Mouse (Mus musculus) MEL (cell line): Measurements from ENCODE around the gene Cdk12. TPM values are rescaled to one million over a fixed set of nuclear protein-coding genes. Genes with fewer than 3 reads are reported as not detected.

ENCODE experiments used
- DNase-seq: peaks from one replicate; pipeline ENCODE4 v3.0.0; 2011; ENCODE audit warnings: low read depth, low spot score
- H3K27ac ChIP-seq: 2 replicates; pipeline ENCODE4 v1.5.1; 2012; ENCODE audit warnings: low read depth, mild to moderate bottlenecking, control low read depth, low read length, moderate library complexity; ENCODE audit not compliant: control insufficient read depth
- H3K27me3 ChIP-seq, 2 experiments: fragments of 150-350 bp in 1 of 2; sonication (generic) in 1 of 2; 2 replicates each; pipeline ENCODE4 v1.6.1; 2012; ENCODE audit warnings: low read length in 2 of 2, mild to moderate bottlenecking in 2 of 2, improper control_type of control experiment in 1 of 2, moderate library complexity in 1 of 2; ENCODE audit not compliant: insufficient read depth in 2 of 2, control insufficient read depth in 1 of 2
- H3K36me3 ChIP-seq, 2 experiments: 2 replicates each; pipeline ENCODE4 v1.6.1; 2012 to 2014; ENCODE audit warnings: low read length in 2 of 2, improper control_type of control experiment in 1 of 2, inconsistent platforms in 1 of 2, mild to moderate bottlenecking in 1 of 2; ENCODE audit not compliant: insufficient read depth in 2 of 2, control insufficient read depth in 1 of 2
- H3K4me1 ChIP-seq, 2 experiments: fragments of 150-350 bp in 1 of 2; sonication (generic) in 1 of 2; 2 replicates each; pipeline ENCODE4 v1.6.1; 2012; ENCODE audit warnings: low read length in 2 of 2, improper control_type of control experiment in 1 of 2, mild to moderate bottlenecking in 1 of 2; ENCODE audit not compliant: insufficient read depth in 2 of 2, control insufficient read depth in 1 of 2
- H3K4me3 ChIP-seq, 2 experiments: fragments of 150-350 bp in 1 of 2; sonication (generic) in 1 of 2; 2 replicates each; pipeline ENCODE4 v1.5.1; 2012; ENCODE audit warnings: low read depth in 2 of 2, low read length in 2 of 2, mild to moderate bottlenecking in 2 of 2, moderate library complexity in 2 of 2, control low read depth in 1 of 2, improper control_type of control experiment in 1 of 2; ENCODE audit not compliant: control insufficient read depth in 1 of 2, insufficient read depth in 1 of 2
- H3K79me2 ChIP-seq: 2 replicates; pipeline ENCODE4 v1.6.1; 2012; ENCODE audit warnings: mild to moderate bottlenecking, low read length, moderate library complexity; ENCODE audit not compliant: control insufficient read depth, poor library complexity, insufficient read depth
- H3K9ac ChIP-seq: 2 replicates; pipeline ENCODE4 v1.6.1; 2012; ENCODE audit warnings: low read depth, mild to moderate bottlenecking, control low read depth, low read length, moderate library complexity; ENCODE audit not compliant: control insufficient read depth, poor library complexity, severe bottlenecking
- H3K9me3 ChIP-seq: fragments of 150-350 bp; sonication (generic); replicated peaks from 2 replicates; pipeline ENCODE4 v1.6.1; 2012; ENCODE audit warnings: mild to moderate bottlenecking, low read length, improper control_type of control experiment, moderate library complexity; ENCODE audit not compliant: insufficient read depth
- BHLHE40 ChIP-seq: IDR thresholded peaks from 2 replicates; pipeline ENCODE4 v1.6.1; 2012; ENCODE audit warnings: low read depth, mild to moderate bottlenecking, inconsistent platforms, low read length, improper control_type of control experiment, borderline replicate concordance
- CHD1 ChIP-seq: IDR thresholded peaks from 2 replicates; pipeline ENCODE4 v1.6.1; 2012; ENCODE audit warnings: low read depth, mild to moderate bottlenecking, inconsistent platforms, low read length, improper control_type of control experiment
- ELF1 ChIP-seq: IDR thresholded peaks from 2 replicates; pipeline ENCODE4 v1.6.1; 2014; ENCODE audit warnings: low read depth, mild to moderate bottlenecking, inconsistent platforms, low read length, improper control_type of control experiment, moderate library complexity
- EP300 ChIP-seq, 2 experiments: IDR thresholded peaks; 2 replicates each; pipeline ENCODE4 v1.6.1; 2011; ENCODE audit warnings: improper control_type of control experiment in 2 of 2, low read length in 2 of 2, low read depth in 1 of 2, mild to moderate bottlenecking in 1 of 2
- ETS1 ChIP-seq: IDR thresholded peaks from 2 replicates; pipeline ENCODE4 v1.6.1; 2012; ENCODE audit warnings: low read depth, mild to moderate bottlenecking, inconsistent platforms, low read length, improper control_type of control experiment, moderate library complexity
- HCFC1 ChIP-seq: IDR thresholded peaks from 2 replicates; pipeline ENCODE4 v1.6.1; 2012; ENCODE audit warnings: low read depth, mild to moderate bottlenecking, inconsistent platforms, low read length, improper control_type of control experiment, moderate library complexity
- KAT2A ChIP-seq: conservative IDR thresholded peaks from 2 replicates; pipeline ENCODE4 v1.6.1; 2012; ENCODE audit warnings: low read depth, low read length, improper control_type of control experiment, inconsistent platforms
- MAFK ChIP-seq: IDR thresholded peaks from 2 replicates; pipeline ENCODE4 v1.6.1; 2011; ENCODE audit warnings: low read depth, mild to moderate bottlenecking, low read length, improper control_type of control experiment, borderline replicate concordance
- MAX ChIP-seq: IDR thresholded peaks from 2 replicates; pipeline ENCODE4 v1.6.1; 2011; ENCODE audit warnings: low read length, improper control_type of control experiment
- MAZ ChIP-seq: IDR thresholded peaks from 2 replicates; pipeline ENCODE4 v1.6.1; 2012; ENCODE audit warnings: low read depth, mild to moderate bottlenecking, inconsistent platforms, low read length, improper control_type of control experiment
- MXI1 ChIP-seq: IDR thresholded peaks from 2 replicates; pipeline ENCODE4 v1.6.1; 2011; ENCODE audit warnings: mild to moderate bottlenecking, low read depth, low read length, improper control_type of control experiment
- NELFE ChIP-seq: IDR thresholded peaks from 2 replicates; pipeline ENCODE4 v1.6.1; 2011; ENCODE audit warnings: low read depth, low read length, improper control_type of control experiment
- NRF1 ChIP-seq: IDR thresholded peaks from 2 replicates; pipeline ENCODE4 v1.6.1; 2014; ENCODE audit warnings: low read depth, mild to moderate bottlenecking, inconsistent platforms, low read length, improper control_type of control experiment, moderate library complexity; ENCODE audit not compliant: poor library complexity, insufficient read depth, severe bottlenecking
- POLR2A ChIP-seq, 2 experiments: IDR thresholded peaks; 2 replicates each; pipeline ENCODE4 v1.6.1; 2011 to 2012; ENCODE audit warnings: low read length in 2 of 2, mild to moderate bottlenecking in 2 of 2, control low read depth in 1 of 2, improper control_type of control experiment in 1 of 2, low read depth in 1 of 2, moderate library complexity in 1 of 2; ENCODE audit not compliant: control insufficient read depth in 1 of 2, insufficient read depth in 1 of 2, poor library complexity in 1 of 2
- RAD21 ChIP-seq: IDR thresholded peaks from 2 replicates; pipeline ENCODE4 v1.6.1; 2011; ENCODE audit warnings: mild to moderate bottlenecking, low read depth, low read length, improper control_type of control experiment
- SIN3A ChIP-seq: IDR thresholded peaks from 2 replicates; pipeline ENCODE4 v1.6.1; 2012; ENCODE audit warnings: low read length, improper control_type of control experiment, inconsistent platforms
- TAL1 ChIP-seq: IDR thresholded peaks from 2 replicates; pipeline ENCODE4 v1.6.1; 2012; ENCODE audit warnings: mild to moderate bottlenecking, inconsistent platforms, low read length, moderate library complexity, mixed read lengths
- TBP ChIP-seq: IDR thresholded peaks from 2 replicates; pipeline ENCODE4 v1.8.0; 2011; ENCODE audit warnings: low read depth, low read length, improper control_type of control experiment
- TCF12 ChIP-seq: IDR thresholded peaks from 2 replicates; pipeline ENCODE4 v1.6.1; 2014; ENCODE audit warnings: low read depth, mild to moderate bottlenecking, inconsistent platforms, low read length, improper control_type of control experiment, moderate library complexity
- UBTF ChIP-seq: IDR thresholded peaks from 2 replicates; pipeline ENCODE4 v1.6.1; 2012; ENCODE audit warnings: low read depth, mild to moderate bottlenecking, inconsistent platforms, low read length, improper control_type of control experiment, moderate library complexity, borderline replicate concordance; ENCODE audit not compliant: insufficient read depth
- USF1 ChIP-seq: IDR thresholded peaks from 2 replicates; pipeline ENCODE4 v1.6.1; 2014; ENCODE audit warnings: low read depth, mild to moderate bottlenecking, inconsistent platforms, low read length, improper control_type of control experiment, moderate library complexity
- USF2 ChIP-seq, 2 experiments: IDR thresholded peaks; 2 replicates each; pipeline ENCODE4 v1.6.1; 2011 to 2012; ENCODE audit warnings: improper control_type of control experiment in 2 of 2, low read length in 2 of 2, borderline replicate concordance in 1 of 2, inconsistent platforms in 1 of 2, low read depth in 1 of 2, mild to moderate bottlenecking in 1 of 2; ENCODE audit not compliant: insufficient read depth in 1 of 2
- ZNF384 ChIP-seq: IDR thresholded peaks from 2 replicates; pipeline ENCODE4 v1.6.1; 2012; ENCODE audit warnings: low read depth, mild to moderate bottlenecking, inconsistent platforms, low read length, improper control_type of control experiment
- polyA plus RNA-seq, 2 experiments: library from polyadenylated mRNA; stranded (reverse) in 1 of 2; unstranded in 1 of 2; fragments of >175 nt in 1 of 2; fragments of >200 nt in 1 of 2; gene quantifications; 2 replicates each; pipeline versions ENCODE4 v1.2.1 to v1.2.4; 2012; ENCODE audit warnings: low replicate concordance in 2 of 2, low read depth in 1 of 2; ENCODE audit not compliant: insufficient read length in 2 of 2, insufficient read depth in 1 of 2, missing spikeins in 1 of 2
- total RNA-seq: library from RNA; depleted of rRNA; stranded (reverse); fragments of 300-350 nt; gene quantifications from 2 replicates; pipeline ENCODE4 v1.2.3, GENCODE M21; 2012

The Cdk12 gene
- total and polyA plus RNA-seq, 3 experiments = 34.3 to 45.5 (median 34.6) TPM

DNA sequence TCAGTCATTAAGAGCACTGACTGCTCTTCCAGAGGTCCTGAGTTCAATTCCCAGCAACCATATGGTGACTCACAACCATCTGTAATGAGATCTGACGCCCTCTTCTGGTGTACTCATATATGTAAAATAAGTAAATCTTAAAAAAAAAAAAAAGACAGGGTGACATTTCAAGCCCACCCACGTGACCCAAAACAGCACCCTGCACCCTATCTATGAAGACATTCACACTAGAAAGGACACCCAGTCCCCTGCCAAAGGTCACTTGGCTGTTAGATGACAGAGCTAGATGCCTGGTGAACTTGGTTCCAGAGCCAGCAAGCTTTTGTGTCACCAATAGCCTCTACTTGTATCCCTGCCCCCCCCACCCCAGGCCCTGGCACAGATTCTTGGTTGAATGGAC, 90.2 kb downstream of the Cdk12 start:
- H3K27me3 ChIP-seq = no peaks in the 10 kb centered on the region
- no peak overlapping the region for H3K9ac ChIP-seq
- H3K9me3 ChIP-seq = no peaks in the 10 kb centered on the region
- H3K36me3 ChIP-seq = peaks cover 0 to 9% of the 10 kb centered on the region in 2 experiments; a peak in 2 of 4 replicates
- H3K4me1 ChIP-seq = peaks cover 0 to 11% of the 10 kb centered on the region in 2 experiments; a peak in 3 of 4 replicates
- H3K4me3 ChIP-seq = no peak overlapping the region
- H3K79me2 ChIP-seq = no peaks in the 10 kb centered on the region; the same call in 1 of the 2 replicates
- H3K27ac ChIP-seq = no peak overlapping the region
- TF ChIP-seq ZNF384 (peak; percentile 85), MAFK (no peak), USF2 (IDR thresholded peaks at IDR 0.05; ENCODE audit: borderline replicate concordance in 1 of 2, insufficient read depth in 1 of 2, low read depth in 1 of 2, low read length in 2 of 2) (0 out of 4 replicates have a peak, but pooled peaks of 1 of the 2 experiments have one; percentile 32), USF1 (peak; percentile 78), RAD21 (no peak)
- peak; percentile 40 for DNase-seq

DNA sequence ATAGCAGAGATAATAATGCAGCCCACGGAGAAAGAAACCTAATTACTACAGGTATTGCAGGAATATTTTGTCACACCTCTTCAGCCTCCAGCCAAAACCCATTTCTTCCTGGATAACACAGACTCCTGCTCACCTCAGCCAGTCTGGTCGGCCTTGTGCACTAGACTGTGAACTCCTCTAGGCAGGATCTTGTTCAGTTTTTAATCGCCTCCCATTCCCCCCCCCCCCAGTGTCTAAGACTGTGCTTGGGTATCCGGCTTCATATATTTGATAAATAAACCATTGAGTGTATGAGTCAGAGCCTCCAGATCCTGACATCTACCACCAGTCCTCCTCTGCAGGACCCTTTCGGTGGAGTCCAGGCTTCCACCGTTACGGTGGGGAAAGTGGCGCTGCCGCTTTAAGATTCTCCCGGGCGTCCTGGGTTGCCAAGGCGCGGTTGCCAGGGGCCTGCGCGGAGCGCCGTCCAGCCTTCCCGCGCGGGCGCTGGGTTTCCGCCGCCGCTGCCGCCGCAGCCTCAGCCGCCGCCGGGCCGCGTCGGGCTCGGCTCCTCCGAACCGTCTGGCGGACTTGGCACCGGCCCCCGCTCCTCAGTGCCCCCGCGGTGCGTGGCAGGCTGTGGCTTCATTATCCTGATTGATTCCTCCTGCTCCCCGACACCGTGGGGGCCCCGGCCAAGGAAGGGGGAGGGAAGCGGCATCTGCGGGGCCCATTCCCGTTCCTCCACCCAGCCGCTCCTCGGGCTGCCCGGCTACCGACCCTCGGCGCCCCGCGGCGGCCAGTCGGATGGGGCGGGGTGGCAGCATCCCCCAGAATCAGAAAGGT, 91.5 kb downstream of the Cdk12 start:
- TF ChIP-seq MXI1 (peak; percentile 83), NELFE (peak; percentile 43; the same call in 1 of the 2 replicates), EP300 (IDR thresholded peaks at IDR 0.05; ENCODE audit: low read depth in 1 of 2, low read length in 2 of 2) (no peak), TCF12 (no peak), ZNF384 (no peak), MAZ (peak; percentile 30; the same call in 1 of the 2 replicates), CHD1 (no peak), MAX (no peak), UBTF (peak; percentile 88; the same call in 1 of the 2 replicates), TBP (no peak), MAFK (no peak), SIN3A (peak; percentile 97), POLR2A (IDR thresholded peaks at IDR 0.05; ENCODE audit: control insufficient read depth in 1 of 2, insufficient read depth in 1 of 2, low read depth in 1 of 2, low read length in 2 of 2, poor library complexity in 1 of 2) (peak; percentile 56 to 66; a peak in 2 of 4 replicates), TAL1 (no peak), KAT2A (no peak), BHLHE40 (no peak), ELF1 (peak; percentile 45; the same call in 1 of the 2 replicates), NRF1 (peak; percentile 62), HCFC1 (peak; percentile 74), ETS1 (no peak)
- TF ChIP-seq, all 39 proteins: peak for 9
- DNase-seq = peak; percentile 79
- peaks cover 0 to 9% of the 10 kb centered on the region in 2 experiments; a peak in 2 of 4 replicates for H3K36me3 ChIP-seq

More for the DNA sequence above, 91.5 kb downstream of the Cdk12 start:
- Histone ChIP-seq H3K27me3 (no peaks in the 10 kb centered on the region), H3K9me3 (no peaks in the 10 kb centered on the region), H3K4me3 (peak overlapping the region; percentile 69 to 78), H3K4me1 (peaks cover 0 to 11% of the 10 kb centered on the region in 2 experiments; a peak in 3 of 4 replicates), H3K79me2 (no peaks in the 10 kb centered on the region; the same call in 1 of the 2 replicates), H3K9ac (peak overlapping the region; percentile 84), H3K27ac (no peak overlapping the region)
